Mouse (Mus musculus) 3T3-L1 (cell line): ENCODE data around the gene Egf.

ENCODE experiments used
- DNase-seq: peaks from one replicate; pipeline ENCODE4 v3.0.0-alpha.2; 2015; ENCODE audit warnings: low read depth, low spot score

Egf gene

DNA sequence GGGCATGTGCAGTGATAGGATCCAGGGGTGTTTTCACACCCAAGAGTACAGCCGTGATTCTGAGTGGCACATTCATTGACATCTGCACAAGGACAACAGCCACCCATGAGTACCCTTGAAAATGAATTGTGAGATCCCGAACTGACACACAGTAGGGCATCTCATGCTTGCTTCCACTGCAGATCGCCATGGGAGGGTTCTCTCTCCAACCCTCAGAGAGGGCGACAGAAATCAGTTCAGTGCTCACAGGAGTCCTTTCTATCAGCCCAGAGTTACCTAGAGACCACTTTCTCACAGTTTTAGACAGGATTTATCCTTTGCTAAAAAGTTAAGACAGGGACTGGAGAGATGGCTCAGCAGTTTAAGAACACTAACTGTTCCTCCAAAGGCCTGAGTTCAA is 31.8 kb downstream of the Egf start:
- DNase-seq: no peak

DNA sequence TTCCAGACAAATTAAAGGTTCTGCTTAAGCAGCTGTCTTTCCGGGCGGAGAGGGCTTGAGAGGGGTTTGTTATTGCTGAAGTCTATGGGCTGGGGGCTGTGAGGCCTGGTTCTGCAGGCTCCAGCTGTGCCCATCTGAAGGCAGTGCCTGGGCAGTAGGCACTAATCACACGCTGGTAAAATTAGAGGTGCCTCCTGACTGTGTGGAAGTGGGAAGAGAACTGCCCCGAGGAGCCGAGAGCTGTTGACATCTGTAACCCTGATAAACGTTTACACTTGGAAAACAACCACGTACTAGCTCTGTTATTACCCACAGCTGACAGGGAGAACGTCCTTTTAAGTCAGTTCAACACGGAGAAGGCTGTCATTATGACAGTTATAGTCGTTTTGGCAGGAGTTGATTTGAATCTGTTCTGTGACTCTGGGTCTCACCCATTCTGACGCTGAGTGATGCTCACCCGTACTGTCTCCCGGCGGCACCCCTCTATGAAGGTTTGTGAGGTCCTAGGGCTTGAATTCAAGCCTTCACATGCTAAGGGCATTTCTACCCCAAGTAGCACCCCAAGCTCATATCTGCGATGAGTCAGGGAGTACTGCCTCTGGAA is 40.5 kb downstream of the Egf start:
- no peak for DNase-seq

DNA sequence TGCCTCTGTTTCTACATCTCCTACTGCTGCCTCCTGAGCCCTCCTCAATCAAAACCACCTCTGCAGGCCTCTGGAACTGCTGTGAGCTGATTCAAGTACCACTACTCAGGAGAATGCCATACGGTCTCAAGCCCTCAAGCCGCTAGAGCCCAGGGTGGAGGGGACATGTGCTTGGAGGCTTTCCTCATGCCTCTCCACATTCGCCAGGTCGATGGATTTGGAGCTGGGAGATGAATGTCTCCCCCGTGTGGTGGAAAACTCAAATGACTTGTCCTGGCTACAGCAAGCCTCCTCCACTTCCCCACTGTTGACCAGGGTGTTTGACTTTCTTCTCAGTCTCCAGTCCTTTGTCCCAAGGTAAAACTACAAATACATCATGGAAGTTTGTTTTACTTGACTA is 47.0 kb downstream of the Egf start:
- DNase-seq: peak; percentile 81

DNA sequence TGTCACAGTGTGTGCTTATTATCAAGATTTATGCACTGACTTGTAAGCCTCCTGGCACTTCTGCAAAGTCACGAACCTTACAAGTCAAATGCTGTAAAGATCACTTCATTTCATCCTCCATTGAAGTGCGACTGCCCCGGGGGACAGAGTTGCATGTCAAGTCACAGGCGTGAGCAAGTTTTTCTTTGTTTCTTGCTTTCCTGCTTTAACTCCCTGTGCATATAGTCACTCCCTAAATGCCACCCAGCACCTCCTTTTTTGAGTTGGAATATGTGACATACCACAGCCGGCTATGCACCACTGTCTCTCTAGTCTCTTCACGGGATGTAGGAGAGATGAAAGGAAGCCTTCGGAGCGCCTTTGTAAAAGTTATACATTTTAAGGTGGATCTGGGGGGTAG is 56.2 kb downstream of the Egf start:
- no peak for DNase-seq

GRCm38 (mm10) chr3:129698365-129698764 is 56.8 kb downstream of the Egf start:
- no peak for DNase-seq

DNA sequence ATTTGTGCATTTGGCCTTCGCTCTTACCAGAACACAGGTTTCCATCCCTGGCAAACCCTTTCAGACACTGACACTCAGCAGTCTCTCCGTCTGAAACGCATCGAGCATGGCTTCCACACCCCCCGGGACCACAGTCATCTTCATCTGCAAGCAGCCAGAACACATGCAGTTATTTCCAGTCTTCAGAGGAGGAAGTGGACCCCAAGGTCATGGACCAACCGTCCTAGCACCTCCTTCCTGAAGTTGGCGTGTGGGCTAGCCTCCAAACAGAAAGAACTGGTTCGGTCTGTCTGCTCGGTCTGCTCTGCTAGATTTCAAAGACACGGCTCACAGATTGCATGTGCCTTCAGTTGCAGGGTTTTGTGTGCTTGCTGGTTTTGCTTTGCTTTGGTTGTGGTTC is 57.4 kb downstream of the Egf start:
- no peak for DNase-seq

GRCm38 (mm10) chr3:129695943-129696342 is 59.2 kb downstream of the Egf start:
- no peak for DNase-seq

- no peak for DNase-seq
These were observed 61.5 kb downstream of the Egf start for GRCm38 (mm10) chr3:129693581-129693980.

- DNase-seq: no peak
These were observed 62.3 kb downstream of the Egf start for GRCm38 (mm10) chr3:129692816-129693215.

- no peak for DNase-seq
These were observed 67.7 kb downstream of the Egf start for GRCm38 (mm10) chr3:129687429-129687828.

- DNase-seq: peak; percentile 86
These were observed 68.3 kb downstream of the Egf start for GRCm38 (mm10) chr3:129686698-129687333.

DNA sequence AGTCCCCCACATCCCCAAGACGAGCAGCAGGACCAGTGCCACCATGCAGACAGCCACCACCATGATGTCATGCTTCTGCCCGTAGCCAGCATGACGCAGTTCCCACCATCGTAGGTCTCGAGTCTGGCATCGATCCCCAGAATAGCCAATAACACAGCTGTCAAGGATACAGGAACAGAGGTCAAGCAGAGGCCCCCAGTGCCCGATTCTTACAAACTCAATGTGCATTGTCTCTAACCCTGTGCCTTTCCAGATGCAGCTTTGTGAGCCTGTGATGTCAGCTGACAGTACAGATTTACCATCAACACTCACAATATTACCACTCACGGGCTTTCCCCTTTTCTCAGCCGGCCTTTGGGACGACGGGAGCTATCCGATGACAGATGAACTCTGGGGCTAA is 68.9 kb downstream of the Egf start:
- no peak for DNase-seq

- peak; percentile 14 for DNase-seq
These were observed 71.9 kb downstream of the Egf start for GRCm38 (mm10) chr3:129683060-129683679.

DNA sequence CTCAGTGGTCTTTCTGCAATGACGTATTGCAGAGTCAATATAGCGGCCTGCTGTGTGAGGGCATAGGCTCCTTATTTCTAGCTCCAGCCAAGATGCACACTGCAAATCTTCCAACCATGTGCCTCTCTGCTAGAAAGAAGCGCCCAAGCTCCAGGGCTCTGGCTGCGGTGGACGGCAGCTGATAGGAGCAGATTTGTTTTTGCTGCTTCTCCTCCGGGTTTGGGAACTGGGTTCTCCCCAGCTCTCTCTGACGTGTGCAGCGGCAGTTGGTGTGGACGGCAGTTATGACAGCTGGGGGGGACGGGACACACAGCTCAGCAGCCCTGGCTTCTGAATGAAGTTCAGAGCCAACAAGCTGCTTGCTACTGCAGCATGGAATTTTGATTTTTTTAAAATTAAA is 72.7 kb downstream of the Egf start:
- DNase-seq: no peak

GRCm38 (mm10) chr3:129681841-129682240 is 73.3 kb downstream of the Egf start:
- DNase-seq: no peak

DNA sequence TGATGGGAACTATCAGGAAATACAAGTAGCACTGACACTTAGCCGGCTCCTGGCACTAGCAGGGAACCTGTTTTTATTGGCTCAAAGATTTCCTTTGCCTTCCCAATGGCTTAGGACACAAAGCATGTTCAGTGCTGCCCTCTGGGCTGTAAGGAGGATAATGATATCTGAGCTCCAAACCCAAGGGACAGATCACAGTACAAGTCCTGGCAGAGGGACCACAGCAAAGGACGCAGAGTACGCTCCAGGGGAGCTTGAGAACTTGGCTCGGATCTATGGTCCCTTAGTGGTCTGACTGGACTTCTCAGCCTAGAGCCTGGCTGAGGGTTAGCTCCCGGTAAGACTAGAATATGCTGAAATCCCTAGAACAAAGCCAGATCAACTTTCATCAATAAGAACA is 74.9 kb downstream of the Egf start:
- DNase-seq: no peak

- DNase-seq: no peak
These were observed 79.2 kb downstream of the Egf start for GRCm38 (mm10) chr3:129675923-129676322.

GRCm38 (mm10) chr3:129663906-129664305 is 91.2 kb downstream of the Egf start:
- no peak for DNase-seq

GRCm38 (mm10) chr3:129658776-129659175 is 96.3 kb downstream of the Egf start:
- no peak for DNase-seq

GRCm38 (mm10) chr3:129657775-129658174 is 97.3 kb downstream of the Egf start:
- no peak for DNase-seq

DNA sequence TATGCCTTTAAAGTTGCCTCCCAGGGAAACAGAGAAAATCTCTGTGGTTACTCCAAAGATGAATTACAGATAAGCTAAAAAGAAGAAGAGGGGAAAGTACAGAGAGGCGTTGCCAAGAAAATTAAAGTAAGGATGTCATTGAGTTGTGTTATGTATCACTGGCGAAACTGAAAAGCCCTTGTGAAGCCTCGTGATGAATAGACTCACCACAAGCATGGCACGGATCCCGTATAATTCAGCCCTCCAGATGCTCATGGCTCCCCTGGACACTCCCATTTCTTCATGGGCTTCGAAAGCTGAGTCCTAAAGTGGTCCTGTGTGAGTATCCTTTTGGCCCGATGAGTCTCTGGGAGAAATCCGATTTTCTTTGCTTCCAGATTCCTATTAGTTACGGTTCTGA is 97.9 kb downstream of the Egf start:
- DNase-seq: peak; percentile 13

DNA sequence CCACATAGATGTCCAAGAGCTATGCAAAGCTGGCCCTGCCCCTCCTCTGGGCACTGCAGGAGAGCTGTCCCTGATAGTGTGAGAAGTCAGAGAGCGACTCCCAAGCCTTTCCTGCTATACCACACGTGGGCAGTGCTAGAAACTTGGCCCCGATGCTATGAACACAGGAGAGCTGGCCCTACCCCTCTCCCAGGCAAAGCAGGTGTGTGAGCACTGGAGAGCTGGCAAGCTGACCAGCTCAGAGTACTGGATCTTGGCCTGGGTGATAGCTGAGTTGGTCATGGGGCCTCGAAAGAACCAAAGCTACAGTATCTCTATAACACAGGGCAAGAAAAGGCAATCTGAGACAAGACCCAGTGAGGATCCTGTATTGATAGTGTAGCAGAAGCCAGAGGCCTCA is 98.6 kb downstream of the Egf start:
- no peak for DNase-seq

GRCm38 (mm10) chr3:129652476-129652875 is 102.6 kb downstream of the Egf start:
- no peak for DNase-seq
